Mouse (Mus musculus) 3134 (cell line): ENCODE measurements around the gene Cse1l.

ENCODE experiments used
- DNase-seq: peaks from one replicate; pipeline ENCODE4 v3.0.0-alpha.2; 2011; ENCODE audit warnings: low spot score; ENCODE audit not compliant: insufficient read length; ENCODE audit errors: extremely low read depth

The Cse1l gene

DNA sequence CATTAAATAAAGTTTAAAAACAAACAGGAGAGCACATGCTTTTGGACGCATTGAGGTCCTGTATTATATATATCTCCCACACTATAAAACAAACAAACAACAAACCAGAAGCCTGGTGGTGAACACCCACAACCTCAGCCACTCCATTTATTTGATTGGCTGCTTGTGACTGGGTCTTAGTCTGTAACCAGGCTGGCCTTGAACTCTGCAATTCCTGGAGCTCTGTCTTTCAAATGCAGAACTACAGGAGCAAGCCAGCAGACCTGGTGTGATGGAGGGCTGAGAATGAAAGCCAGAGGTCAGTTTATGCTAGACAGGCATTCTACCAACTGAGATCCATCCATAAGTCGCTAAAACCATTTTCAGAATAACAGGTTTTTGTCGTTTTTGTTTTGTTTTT lies 6.1 kb upstream of the Cse1l start:
- DNase-seq = no peak

DNA sequence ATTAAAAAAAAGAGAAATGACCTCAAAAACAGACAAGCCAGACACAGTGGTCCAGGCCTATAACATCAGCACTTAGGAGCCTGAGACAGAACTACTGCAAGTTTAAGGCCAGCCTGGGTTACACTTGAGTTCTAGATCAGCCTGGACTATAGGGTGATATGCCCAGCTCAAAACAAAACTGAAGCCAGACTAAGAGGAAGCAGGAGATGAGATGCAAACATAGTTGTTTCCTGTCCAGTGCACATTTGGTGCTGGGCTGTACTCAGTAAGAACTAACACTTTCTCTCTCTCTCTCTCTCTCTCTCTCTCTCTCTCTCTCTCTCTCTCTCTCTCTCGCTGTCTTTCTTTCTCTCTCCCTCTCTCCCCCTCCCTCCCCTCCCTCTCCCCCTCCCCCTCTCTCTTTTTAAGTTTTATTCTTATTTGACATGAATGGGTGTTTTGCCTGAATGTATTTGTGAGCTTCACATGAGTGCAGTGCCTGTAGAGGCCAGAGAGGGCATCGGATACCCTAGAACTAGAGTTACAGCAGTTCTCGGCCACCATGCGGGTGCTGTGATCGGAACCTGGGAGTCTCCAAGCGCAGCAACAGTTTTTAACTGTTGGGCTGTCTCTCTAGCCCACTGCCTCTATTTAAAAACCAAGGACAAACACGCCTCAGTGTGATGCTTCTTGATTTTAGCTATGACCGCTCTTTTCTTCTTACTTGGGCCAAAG lies 4.9 kb upstream of the Cse1l start:
- DNase-seq = no peak

DNA sequence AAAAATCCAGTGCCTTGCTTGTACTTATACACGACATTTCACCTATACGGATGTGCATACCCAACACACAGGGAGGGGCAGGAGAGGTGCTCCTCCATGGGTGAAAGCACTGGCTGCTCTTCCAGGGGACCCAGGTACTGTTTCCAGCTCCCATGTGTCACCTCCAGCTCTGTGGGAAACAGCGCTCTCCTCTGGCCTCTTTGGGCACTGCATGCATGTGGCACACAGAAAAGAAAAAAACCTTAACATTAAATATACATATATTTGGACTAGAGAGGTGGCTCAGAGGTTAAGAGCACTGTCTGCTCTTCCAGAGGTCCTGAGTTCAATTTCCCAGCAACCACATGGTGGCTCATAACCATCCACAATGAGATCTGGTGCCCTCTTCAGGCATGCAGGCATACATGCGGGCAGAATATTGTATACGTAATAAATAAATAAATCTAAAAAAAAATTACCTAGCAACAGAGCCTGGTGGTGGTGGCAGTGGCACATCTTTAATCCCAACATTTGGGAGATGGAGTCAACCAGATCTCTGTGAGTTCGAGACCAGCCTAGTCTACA lies 2.0 kb upstream of the Cse1l start:
- DNase-seq = no peak

DNA sequence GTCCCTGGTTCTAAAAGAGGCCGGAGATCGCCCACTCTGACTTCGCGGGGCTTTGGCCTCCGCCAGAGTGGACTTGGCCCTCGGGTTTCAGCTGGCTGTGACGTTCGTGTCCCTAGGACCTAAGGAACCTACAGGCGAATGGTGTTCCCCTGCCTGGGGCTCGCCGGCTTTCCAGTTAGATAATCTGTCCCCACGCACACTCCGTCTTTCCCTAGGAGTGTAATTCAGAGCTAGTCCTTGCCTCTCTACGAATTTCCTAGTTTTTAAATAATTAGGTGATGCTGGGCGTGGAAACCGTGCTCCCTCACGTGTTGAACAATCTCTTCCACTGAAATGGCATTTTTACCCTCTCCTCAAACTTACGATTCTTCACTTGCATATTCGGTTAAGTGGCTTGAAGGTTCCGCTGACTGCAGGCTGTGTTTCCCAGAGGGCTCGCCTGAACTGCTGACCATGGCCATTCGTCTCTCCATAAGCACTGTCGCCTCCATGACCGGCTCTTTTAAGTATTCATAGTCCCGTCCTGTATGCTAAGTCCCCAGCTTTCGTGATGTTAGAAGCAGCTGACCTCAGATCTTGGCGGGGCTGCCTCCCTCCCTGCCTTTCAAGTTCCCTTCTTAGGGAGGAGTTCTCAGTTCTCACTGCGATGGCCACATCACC lies 813 bp downstream of the Cse1l start:
- no peak for DNase-seq

DNA sequence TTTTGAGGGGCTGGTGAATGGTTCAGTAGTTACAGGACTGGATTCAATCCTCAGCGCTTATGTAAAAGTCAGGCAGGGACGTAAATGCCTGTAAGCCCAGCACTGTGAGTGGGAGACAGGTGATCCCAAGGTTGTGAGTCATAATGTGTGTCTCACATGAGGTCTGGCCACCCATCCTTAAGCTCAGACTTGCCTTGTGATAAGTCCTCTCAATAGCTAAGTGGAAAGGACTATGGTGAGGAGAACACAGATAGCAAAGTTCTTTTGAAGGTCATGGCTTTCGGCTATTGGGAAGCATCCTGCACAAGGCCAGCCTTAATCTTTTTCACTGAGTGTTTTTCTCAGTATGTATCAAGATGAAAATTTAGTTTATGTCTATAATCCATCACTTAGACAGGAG lies 3.9 kb downstream of the Cse1l start:
- DNase-seq = no peak

DNA sequence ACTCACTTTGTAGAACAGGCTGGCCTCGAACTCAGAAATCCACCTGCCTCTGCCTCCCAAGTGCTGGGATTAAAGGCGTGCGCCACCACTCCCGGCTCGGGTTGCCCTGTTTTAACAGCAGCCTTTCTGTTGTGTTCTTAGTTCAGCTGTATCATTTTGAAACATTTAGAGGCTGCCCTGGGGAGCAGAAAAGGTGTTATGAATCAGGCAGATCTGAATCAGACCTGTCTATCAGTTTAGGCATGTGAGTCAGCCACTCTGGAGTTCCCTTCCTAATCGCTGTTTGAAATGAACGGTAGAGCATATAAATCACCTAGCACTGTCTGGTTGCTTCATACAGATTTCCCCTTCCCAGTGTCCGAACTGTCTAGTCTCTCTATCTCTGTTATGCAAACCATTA lies 4.7 kb downstream of the Cse1l start:
- no peak for DNase-seq

DNA sequence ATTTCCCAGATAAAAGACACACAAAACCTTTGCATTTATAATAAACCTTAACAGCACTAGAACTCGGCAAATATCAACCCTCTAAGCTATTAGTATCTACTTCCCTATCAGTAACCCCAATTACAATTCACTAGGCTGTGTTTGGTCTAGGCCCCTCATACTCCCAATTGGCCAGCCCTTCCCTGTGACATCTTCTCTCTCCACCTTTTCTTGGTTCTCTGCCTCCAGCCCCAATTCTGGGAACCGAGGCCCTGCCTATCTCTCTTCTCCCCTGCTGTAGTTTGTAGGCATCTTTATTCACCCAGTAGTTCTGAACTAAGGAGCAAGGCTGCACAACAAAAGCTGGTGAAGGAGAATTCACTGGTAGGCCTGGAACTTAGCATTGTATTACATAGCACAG lies 18.1 kb downstream of the Cse1l start:
- no peak for DNase-seq

DNA sequence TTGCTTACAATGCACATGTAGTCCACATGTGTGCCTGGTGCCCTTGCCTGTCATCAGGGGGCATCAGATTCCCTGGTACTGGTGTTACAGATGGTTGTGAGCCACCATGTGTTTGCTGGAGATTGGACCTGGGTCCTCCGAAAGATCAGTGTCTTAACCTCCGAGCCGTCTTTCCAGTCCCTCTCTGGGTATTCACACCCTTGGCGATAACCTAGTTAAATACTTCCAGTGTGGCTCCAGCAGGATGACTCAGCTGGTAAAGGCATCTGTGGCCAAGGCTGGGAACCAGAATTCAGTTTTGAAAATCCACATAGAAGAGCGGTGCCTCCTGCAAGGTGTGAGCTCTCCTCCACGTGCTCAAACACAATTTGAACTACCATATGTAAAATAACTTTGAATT lies 28.1 kb downstream of the Cse1l start:
- DNase-seq = no peak

DNA sequence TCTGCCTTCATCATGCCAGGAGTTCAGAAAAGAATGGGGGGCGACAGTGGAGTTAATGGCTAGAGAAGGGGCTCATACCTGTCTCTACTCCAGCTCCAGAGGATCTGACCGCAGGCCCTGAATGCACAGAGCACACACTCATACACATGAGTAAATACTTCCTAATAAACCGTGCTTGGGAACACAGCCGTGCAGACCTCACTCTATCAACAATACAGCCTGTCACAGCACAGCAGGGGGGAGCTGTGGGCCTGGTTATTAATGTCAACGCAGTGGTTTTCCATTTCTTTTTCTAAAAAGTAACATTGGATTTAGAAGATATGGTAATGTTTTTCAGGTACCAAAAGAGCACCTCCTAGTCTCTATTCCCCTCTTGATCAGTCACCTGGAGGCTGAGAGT lies 28.6 kb downstream of the Cse1l start:
- DNase-seq = no peak

DNA sequence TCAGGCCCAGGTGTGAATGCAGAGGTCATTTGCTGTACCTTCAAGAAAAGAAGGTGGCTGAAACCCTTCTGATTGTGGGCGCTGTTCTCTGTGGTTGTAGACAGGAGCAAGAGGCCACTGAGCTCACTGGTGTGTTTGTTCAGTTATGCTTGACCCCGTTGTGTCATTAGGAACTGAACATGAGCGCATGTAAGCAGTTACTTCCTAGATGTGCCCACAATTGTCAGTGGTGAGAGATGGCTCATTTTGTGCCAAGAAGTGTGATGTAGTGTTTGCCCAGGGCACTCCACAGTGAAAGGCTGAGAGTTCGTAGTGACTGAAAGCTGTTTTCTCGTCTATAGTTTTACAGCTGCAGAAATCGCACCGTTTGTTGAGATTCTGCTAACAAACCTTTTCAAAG lies 29.7 kb downstream of the Cse1l start:
- no peak for DNase-seq

DNA sequence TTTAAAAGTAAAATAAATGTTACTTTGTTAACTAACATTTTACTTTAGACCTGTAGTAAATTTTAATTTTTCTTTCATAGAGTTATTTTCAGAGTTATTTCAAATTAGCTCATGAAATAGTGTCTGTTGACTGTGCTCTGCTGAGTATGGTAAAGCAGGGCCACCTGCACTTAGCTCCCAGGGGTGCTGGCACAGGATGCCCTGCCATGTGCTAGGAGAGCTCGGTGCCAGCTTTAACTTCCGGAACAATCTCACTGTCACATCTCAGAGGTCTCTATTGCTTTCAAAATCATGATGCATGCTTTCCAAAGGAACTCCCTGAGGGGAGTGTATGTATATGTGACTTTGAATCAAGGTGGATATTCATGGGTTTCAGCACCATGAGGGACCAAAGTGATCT lies 30.3 kb downstream of the Cse1l start:
- no peak for DNase-seq

DNA sequence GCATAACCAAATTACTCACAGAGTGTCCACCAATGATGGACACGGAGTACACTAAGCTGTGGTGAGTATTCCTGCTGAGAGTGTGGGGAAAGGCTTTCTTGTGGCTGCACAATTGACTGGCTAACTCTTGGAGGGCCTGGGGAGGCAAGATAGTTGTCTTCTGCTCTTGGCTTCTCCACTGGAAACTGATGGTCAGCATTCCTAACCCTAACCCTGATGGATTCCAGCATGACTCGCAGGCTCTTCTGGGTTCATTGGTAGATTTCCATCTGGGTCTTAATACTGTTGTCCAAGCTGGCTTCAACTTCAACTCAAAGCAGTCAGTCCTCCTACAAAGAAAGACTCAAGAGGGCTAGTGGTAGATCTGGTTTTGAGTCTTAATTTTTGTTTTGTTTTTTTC lies 37.3 kb downstream of the Cse1l start:
- DNase-seq = no peak

DNA sequence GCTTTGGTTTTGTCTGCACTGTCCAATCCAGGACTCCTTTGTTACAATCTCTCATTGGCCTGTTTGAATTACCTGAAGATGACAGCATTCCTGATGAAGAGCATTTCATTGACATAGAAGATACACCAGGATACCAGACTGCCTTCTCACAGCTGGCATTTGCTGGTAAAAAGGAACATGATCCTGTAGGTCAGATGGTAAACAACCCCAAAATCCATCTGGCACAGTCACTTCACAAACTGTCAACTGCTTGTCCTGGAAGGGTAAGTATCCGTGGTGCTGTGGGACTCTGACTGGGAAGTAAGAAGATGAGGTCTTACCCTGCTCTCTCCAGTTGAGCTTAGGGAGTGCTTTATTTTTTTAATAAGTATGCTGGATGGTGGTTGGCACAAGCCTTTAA lies 38.5 kb downstream of the Cse1l start:
- DNase-seq = no peak

DNA sequence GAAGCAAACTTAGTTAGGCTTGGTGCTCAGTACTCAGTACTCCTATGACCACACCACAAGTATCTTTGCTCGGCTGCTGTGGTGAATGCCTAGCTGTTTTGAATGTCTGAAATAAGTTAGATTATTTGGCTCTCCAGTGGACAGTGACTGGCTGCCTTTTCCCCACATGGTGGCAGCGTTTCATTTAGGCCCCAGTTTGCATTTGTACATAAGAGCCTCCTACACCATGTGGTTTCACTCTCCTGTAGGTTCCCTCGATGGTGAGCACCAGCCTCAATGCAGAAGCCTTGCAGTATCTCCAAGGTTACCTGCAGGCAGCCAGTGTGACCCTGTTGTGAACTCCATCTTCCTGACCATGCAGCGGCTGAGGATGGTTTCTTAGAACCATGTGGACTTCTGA lies 39.6 kb downstream of the Cse1l start:
- DNase-seq = no peak

DNA sequence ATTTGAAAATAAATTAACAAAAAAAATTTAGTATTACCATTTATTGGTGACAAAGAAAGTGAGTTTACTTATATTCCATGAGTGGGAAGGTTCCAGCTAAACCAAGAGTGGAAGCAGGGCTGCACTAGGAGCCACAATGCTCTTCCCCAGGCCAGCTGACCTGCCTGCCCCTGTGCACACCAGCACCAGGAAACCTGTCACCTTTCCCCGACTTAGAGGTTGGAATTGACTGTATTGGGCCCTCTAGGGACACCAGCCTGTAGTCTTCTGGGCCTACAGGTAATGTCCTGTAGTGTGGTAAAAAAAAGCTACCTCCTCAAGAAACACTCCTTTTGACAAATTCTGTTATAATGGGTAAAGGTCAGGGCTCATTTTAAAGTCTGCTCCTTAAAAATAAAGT lies 42.4 kb downstream of the Cse1l start:
- DNase-seq = no peak

DNA sequence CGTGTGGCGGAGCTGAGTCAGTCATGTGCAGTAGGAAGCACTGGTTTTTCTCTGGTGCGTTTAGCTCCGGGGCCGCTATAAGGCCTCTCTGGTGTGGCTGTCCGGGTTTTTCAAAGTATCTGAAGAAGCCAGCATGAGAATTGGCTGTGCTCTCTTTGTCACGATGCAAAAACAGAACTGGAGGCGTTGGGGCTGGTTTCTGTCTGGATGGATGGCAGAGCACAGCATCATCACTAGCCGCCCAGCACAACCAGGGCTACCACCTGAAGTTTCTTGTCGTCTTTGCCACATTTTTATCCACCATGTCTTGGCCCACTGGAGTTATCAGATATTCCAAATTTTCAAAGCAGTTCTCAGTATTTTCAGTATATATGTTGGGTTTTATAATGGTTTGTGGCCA lies 43.1 kb downstream of the Cse1l start:
- no peak for DNase-seq

DNA sequence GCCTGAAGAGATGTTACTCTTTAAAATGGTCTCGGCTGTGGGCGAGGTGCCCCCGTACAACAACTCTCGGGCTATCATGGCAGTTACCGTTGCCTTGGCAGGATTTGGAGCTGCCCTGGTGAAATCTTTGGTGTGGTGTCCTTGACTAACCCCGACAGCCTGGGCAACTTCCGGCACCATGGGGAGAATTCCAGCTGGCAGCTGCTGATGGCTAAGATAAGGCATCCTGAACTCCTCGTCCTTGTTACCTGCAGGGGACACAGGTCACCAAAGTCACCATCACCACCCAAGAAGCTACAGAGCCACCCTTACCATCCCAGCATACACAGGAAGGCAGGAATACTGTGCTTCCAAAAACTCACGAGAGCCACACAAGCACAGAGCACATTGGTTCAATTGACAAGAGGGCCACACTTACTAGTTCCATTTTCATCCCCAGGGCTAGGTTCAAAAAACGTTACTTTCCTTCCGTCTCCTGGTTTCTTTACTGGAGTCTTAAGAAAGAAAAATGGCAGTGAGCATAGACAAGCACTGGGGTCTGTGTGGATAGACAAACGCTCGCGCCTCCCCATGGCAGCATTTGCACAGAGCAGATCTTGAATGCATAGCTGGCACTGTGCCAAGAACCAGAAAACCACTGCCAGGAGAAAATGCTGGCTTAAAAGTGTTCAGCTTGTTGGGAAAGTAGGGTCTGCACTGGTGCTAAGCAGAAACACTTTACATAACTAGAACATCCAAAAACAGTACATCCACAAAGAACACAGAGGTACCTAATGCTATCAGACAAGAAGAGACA lies 45.2 kb downstream of the Cse1l start:
- DNase-seq = no peak

DNA sequence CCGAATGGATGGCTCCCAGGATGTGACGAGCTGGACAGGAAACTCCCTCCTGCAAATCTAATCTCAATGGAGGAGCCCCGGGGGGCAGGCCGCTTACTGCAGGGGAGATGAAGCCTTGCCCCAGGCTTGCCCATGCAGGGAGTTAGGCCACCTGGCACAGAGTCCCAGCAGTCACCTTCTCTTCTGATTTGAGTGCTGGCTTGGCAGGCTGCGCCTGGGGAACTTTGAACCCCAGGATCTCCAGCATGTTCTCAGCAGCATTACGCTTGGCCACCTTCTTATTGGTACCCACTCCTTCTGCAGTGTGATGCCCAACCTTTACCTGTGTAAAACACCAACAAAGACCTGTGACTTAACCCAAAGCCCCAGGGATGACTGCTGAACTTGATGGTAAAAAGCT lies 46.3 kb downstream of the Cse1l start:
- no peak for DNase-seq

DNA sequence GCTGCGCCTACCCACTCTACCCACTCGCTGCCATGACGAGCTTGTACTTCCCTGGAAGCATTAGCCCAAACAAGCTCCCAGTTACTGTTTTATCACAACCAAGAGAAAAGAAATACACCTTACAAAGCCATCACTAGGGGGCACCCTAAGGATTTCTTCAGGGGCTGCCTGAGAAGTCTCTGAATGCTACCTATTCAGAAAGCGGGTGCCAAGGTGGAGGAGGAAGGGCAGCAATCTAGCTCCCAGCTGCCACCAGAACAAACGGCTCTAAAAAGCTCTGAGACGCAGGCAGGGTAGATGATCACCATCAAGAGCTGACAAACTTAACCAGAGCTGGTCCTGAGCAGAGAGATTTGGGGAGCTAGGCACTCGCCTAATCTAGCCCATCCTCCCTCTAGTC lies 51.0 kb downstream of the Cse1l start:
- DNase-seq = no peak

DNA sequence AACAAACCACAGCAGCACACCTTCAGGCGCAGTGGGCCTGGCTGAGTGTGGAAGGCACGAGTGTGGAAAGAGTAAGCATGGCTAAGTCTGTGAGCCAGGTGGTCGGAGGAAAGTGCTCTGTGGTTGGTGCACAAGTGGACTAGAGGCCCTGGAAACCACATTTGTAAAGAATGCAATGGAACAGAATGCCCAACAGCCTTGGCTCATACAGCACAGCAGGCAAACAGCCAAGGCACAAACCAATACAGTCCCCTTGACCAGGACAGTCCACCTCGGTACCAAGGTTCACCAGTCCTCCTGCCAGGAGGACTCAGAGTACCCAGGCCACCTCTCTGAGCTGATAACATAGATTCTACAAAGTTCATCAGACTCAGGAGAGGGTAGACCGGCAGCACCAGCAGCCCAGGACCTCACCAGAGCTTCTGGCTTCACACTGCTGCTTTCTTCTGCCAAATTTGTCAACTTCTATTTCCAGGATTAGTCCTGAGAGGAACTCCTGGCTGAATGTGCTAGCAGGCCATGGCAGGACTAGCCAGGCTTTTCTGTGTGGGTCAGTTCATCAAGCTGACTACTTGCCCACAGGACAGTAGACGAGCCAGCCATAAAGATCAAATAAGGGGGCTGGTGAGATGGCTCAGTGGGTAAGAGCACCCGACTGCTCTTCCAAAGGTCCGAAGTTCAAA lies 54.9 kb downstream of the Cse1l start:
- peak; percentile 33 for DNase-seq

DNA sequence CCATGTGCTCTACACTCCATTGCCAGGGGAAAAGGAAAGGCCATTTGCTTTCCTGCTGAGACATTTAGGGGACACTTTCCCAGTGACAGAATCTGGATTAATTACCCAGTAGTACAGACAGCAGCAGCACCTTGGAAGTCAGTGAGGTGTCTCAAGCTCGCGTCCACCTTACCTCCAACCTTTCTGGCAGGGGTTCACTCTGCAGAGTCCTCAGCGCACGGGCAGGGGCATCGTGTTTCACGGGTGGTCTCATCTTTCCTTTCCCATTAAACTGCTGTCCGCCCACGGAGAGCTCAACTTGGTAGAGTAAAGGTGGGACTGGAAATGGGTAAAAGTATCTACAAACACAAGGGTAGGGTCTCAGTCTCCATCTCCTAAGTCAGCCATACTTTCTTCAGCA lies 57.4 kb downstream of the Cse1l start:
- DNase-seq = no peak
